Mouse (Mus musculus) kidney, adult 2 months (tissue): Measurements from ENCODE around the gene Atp5d.

Source experiments
- CTCF ChIP-seq: fragments of 200-500 bp; conservative IDR thresholded peaks from 2 replicates; pipeline ENCODE4 v1.5.1; 2011; ENCODE audit warnings: low read depth, mild to moderate bottlenecking, control low read depth, low read length, moderate library complexity, mixed read lengths; ENCODE audit not compliant: insufficient read depth, insufficient read length
- POLR2A ChIP-seq: fragments of 200-500 bp; IDR thresholded peaks from one replicate; pipeline ENCODE4 v1.6.1; 2011; ENCODE audit warnings: low read depth, low read length, control low read depth

DNA sequence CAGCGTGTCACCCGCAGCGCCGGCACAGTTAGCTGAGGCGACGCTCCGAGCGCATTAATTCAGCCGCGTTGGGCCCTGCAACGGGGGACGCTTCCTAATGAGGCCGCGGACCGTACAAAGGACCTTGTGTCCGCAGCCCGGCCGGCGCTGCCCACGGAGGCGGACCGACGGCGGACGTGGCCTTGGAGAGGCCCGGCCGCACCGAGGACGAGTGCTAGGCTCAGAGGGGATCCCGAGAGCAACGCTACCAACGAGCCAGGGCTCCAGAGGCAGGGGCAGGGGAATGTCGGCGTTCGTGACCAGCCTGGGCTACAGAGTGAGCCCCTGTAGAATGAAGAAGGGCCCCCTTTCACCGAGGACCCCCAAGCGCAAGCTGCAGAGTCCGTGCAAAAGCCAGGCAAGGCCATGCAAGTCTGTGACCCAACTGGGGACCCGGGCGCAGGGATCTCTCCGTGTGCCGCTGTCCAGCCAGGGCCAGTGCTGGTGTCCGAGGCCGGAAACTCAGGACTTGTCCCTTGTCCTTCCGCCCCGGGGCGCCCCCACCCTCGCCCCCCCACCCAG, 52.1 kb downstream of the Atp5d start:
- TF ChIP-seq CTCF (no peak), POLR2A (no peak)
